Mouse (Mus musculus): ENCODE measurements around the gene Olfr414. TPM values are rescaled to one million over a fixed set of nuclear protein-coding genes. Genes with fewer than 3 reads are reported as not detected.
A peak's percentile ranks its signal among the peaks of the same experiment; 100 is the strongest.

Gene Olfr414
- not detected for total RNA-seq (2021)

GRCm38 (mm10) chr1:174423764-174424163 is at the start of gene Olfr414:
Gene Olfr414 (plus strand): TSS chr1:174424064.
- intact Hi-C loops (cut with DNase I), result no loop called here
- DNase-seq (ENCODE audit: low spot score in 2 of 2), result no peak

- no peak for DNase-seq (ENCODE audit: low spot score in 2 of 2)
- intact Hi-C loops (cut with DNase I), result no loop called here
Observed at GRCm38 (mm10) chr1:174390746-174391145, 33.1 kb upstream of the Olfr414 start, which contains the start of gene Olfr248. Gene Olfr248 (plus strand): TSS chr1:174391046.

GRCm38 (mm10) chr1:174422959-174423358 is 905 bp upstream of the Olfr414 start:
- no peak for DNase-seq (ENCODE audit: low spot score in 2 of 2)
- intact Hi-C loops (cut with DNase I), result no loop called here

- no peak for DNase-seq (ENCODE audit: low spot score in 2 of 2)
- intact Hi-C loops (cut with DNase I), result no loop called here
Observed at GRCm38 (mm10) chr1:174426180-174426986, 2.5 kb downstream of the Olfr414 start.

GRCm38 (mm10) chr1:174427402-174427801 is 3.5 kb downstream of the Olfr414 start:
- intact Hi-C loops (cut with DNase I), result no loop called here
- DNase-seq (ENCODE audit: low spot score in 2 of 2), result no peak

- intact Hi-C loops (cut with DNase I), result no loop called here
- DNase-seq (ENCODE audit: low spot score in 2 of 2), result no peak
Observed at GRCm38 (mm10) chr1:174428407-174428806, 4.5 kb downstream of the Olfr414 start.

GRCm38 (mm10) chr1:174434121-174434520 is 10.3 kb downstream of the Olfr414 start:
- DNase-seq (ENCODE audit: low spot score in 2 of 2), result no peak
- intact Hi-C loops (cut with DNase I), result no loop called here

- no peak for DNase-seq (ENCODE audit: low spot score in 2 of 2)
- intact Hi-C loops (cut with DNase I), result no loop called here
Observed at GRCm38 (mm10) chr1:174441782-174442181, 17.9 kb downstream of the Olfr414 start, which contains the start of gene Olfr220. Gene Olfr220 (plus strand): TSS chr1:174442082.

GRCm38 (mm10) chr1:174455100-174455499 is 31.2 kb downstream of the Olfr414 start:
- intact Hi-C loops (cut with DNase I), result no loop called here
- DNase-seq (ENCODE audit: low spot score in 2 of 2), result no peak

- intact Hi-C loops (cut with DNase I), result loop anchor here (5.0 kb wide), 3 partner anchors 363 to 1008 kb away; no protein-coding TSS in a partner anchor
- no peak for DNase-seq (ENCODE audit: low spot score in 2 of 2)
Observed at GRCm38 (mm10) chr1:174465385-174465784, 41.5 kb downstream of the Olfr414 start.

GRCm38 (mm10) chr1:174466240-174466639 is 42.4 kb downstream of the Olfr414 start:
- intact Hi-C loops (cut with DNase I), result loop anchor here (5.0 kb wide), 3 partner anchors 364 to 1009 kb away; no protein-coding TSS in a partner anchor
- DNase-seq (ENCODE audit: low spot score in 2 of 2), result no peak

- intact Hi-C loops (cut with DNase I), result loop anchor here (5.0 kb wide), 4 partner anchors 83 to 1012 kb away; no protein-coding TSS in a partner anchor
Observed at GRCm38 (mm10) chr1:174469736-174470135, 45.9 kb downstream of the Olfr414 start.

GRCm38 (mm10) chr1:174482567-174482966 is 58.7 kb downstream of the Olfr414 start:
- DNase-seq (ENCODE audit: low spot score in 2 of 2), result peak in 1 of 2 experiments; percentile 14
- intact Hi-C loops (cut with DNase I), result no loop called here

More at GRCm38 (mm10) chr1:174469736-174470135, 45.9 kb downstream of the Olfr414 start:
- peak; percentile 11 to 21 for DNase-seq (ENCODE audit: low spot score in 2 of 2)

Other genes starting within 250 kb of the Olfr414 start
- gene Olfr419, start 172.0 kb upstream of the Olfr414 start, total RNA-seq (2021), result not detected
- not detected for gene Mptx1, start 93.5 kb upstream of the Olfr414 start, total RNA-seq (2021)
- gene Olfr417, start 58.9 kb upstream of the Olfr414 start, total RNA-seq (2021), result not detected
- not detected for gene Olfr248, start 33.0 kb upstream of the Olfr414 start, total RNA-seq (2021)
- not detected for gene Olfr220, start 18.0 kb downstream of the Olfr414 start, total RNA-seq (2021)
- gene Fmn2, start 77.8 kb downstream of the Olfr414 start, total RNA-seq (2021), result 10 to 100 TPM; 79.9 to 80.9 TPM